Mouse (Mus musculus): ENCODE results near the gene Ttc34.

Ttc34 gene

DNA sequence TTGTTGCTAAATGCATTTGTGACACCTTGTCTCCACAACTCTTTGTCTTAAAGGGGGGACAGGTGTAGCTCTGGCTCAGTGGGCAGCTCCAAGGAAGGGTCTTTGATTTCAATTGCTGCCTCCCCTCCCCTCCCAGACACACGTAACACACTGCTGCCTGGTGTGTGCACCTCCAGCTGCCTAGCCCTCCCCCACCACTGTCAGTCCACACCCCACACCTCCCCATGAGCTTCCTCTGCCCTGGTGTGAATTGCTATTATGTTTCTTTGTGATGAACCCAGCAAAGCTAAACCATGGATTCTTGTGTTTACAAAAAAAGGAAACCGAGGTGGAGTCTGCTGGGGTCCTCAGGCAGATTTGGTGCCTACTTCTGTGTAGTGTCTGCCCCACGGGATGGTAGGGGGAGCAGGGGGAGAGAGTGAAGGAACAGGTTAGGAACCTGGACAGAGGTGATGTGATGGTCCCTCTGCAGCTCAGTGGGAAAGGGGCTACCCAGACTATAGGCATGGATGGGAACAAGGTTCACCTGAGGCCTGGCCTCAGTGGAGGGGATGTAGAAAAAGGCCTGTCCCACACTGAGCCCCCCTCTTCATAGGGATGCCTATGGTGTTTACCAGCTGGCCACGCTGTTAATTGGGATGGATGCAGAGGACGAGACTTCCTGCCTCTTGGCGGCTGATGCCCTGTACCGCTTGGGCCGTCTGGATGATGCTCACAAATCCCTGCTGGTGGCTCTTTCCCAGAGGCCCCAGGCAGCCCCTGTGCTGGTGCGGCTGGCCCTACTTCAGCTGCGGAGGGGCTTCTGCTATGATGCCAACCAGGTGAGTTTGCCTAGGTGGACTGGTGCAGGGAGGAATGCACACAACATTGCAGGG lies 20.3 kb downstream of the Ttc34 start:
- DNase-seq (ENCODE audit: low spot score): no peak

DNA sequence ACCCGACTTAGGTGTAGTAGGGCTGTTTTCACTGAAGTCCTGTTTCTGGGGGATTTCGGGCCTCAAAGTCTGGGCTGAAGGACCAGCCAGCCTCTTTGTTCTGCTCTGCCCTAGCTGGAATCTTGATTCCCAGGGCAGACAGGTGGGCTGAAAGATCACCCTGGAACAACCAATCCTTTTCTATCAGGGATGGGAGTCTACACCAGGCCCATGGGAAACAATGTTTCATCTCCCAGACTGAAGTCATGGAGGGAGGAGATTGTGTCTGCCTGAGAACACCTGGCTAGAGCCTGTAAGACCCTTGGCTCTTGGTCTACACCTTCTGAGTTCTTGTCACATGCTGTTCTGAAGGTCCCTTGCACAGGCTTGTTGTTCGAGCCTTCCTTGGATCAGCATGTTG lies 21.3 kb downstream of the Ttc34 start:
- DNase-seq (ENCODE audit: low spot score): no peak

DNA sequence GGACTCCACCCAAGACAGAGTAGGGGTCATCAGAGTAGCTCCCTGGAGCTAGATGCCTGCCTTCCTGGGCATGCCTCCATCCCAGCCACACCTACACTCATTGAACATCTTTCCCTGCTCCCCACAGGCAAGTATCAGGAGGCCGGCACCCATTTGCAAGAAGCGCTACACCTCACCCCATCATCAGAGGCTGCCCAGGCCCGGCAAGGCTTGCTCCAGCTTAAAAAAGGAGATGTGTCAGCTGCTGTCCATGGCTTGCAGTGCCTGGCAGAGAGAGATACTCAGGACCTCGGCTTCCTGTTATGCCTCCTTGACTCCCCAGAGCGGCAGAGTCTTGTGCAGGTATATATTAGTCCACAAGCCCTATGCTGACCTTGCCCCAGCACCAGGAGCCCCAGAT lies 24.7 kb downstream of the Ttc34 start:
- DNase-seq (ENCODE audit: low spot score): no peak

DNA sequence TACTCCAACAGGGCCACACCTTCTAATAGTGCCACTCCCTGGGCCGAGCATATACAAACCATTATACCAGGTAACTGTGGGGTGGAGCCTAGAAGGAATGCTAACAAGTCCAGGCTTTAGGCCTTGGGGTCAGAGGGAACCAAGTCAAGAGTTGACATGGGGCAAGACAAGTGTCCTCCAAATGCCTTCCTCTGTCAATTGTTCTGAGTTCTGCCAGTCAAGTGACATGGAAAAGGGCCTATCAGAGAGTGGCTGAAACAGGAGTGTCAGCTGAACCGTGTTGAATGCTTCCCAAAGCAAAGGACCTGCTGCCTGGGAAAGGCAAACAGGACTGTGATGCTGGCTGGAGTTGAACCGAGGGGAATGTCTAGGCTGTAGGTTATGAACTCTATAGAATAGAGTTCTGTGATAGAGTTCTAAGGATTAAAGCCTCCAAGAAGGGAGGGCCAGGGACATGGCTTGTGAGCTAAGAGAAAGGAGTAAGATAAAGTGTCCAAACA lies 26.2 kb downstream of the Ttc34 start:
- no peak for DNase-seq (ENCODE audit: low spot score)

GRCm38 (mm10) chr4:154864271-154864771 lies 27.1 kb downstream of the Ttc34 start:
- no peak for DNase-seq (ENCODE audit: low spot score)

- DNase-seq (ENCODE audit: low spot score): no peak
Measured at GRCm38 (mm10) chr4:154864961-154865760, 27.9 kb downstream of the Ttc34 start.

- DNase-seq (ENCODE audit: low spot score): no peak
Measured at GRCm38 (mm10) chr4:154866391-154866790, 29.1 kb downstream of the Ttc34 start.

GRCm38 (mm10) chr4:154867257-154867656 lies 30.0 kb downstream of the Ttc34 start:
- DNase-seq (ENCODE audit: low spot score): no peak

DNA sequence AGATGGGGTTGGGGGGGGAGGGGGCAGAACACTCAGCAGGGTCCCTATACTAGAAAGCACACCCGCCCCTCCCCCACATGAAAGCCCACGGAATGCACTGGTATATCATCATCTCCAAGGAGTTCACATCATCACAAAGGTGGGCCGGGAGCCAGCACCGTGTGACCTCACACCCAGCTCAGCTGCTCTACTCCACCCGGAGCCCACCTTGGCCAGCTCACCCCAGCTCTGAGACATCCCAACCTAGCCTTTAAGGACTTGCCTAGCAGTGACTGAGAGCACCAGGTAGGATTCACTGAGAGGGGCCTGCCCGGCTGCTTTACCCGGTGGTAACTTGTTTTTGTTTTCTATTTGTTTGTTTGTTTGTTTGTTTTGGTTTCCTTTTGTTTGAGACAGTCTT lies 32.2 kb downstream of the Ttc34 start, which contains the start of gene Mmel1:
Gene Mmel1, plus strand, starts transcription at position 146 of the 400 bp plus-strand sequence.
- DNase-seq (ENCODE audit: low spot score): no peak

DNA sequence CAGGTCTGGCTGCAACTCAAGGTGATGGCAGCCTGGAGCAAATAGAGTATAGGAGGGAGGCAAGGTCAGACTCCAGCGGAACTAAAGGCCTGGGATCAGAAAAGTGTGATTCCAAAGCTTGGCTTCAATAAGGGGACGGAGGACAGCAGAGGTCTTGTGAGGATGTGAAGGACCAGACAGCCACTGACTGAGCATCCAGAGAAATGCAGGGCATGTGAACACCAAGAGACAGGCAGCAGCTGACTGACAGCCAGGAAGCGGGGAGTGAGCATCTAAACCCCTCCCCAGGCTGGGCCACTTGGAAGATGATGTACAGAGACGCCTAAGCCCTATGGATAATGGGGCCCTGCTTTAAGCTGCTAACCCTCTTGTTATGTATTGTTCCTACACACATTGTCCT lies 33.5 kb downstream of the Ttc34 start:
- DNase-seq (ENCODE audit: low spot score): no peak

- DNase-seq (ENCODE audit: low spot score): peak; percentile 28
Measured at GRCm38 (mm10) chr4:154871757-154872251, 34.5 kb downstream of the Ttc34 start.

GRCm38 (mm10) chr4:154873186-154873585 lies 35.9 kb downstream of the Ttc34 start:
- no peak for DNase-seq (ENCODE audit: low spot score)

DNA sequence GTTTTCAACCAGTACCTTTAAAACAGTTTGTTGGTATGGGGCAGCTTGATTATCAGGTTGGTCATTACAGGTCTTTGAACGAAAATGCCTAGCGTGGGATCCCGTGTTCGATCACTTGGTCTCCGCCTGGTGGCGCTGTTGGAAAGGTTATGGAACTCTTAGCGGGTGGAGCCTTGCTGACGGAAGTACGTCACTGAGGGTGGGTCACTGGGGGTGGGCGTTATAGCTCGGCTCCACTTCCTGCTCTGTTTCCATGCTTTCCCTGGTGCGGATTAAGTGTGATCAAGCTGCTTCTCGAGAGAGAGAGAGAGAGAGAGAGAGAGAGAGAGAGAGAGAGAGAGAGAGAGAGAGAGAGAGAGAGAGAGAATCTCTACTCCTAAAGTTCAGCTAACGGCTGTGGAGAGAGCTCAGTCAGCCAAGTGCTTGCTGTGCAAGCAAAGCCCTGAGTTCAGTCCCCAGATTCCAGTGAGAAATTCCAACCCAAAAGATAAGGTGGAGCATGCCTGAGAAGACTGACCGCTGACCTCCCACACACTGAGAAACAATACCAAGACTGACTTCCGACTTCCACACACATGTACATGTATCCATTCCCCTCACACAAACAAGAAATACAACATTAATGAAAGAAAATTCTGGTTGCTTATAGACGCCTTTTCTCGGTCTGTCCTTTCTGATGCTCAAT lies 40.7 kb downstream of the Ttc34 start:
- DNase-seq (ENCODE audit: low spot score): peak; percentile 95

DNA sequence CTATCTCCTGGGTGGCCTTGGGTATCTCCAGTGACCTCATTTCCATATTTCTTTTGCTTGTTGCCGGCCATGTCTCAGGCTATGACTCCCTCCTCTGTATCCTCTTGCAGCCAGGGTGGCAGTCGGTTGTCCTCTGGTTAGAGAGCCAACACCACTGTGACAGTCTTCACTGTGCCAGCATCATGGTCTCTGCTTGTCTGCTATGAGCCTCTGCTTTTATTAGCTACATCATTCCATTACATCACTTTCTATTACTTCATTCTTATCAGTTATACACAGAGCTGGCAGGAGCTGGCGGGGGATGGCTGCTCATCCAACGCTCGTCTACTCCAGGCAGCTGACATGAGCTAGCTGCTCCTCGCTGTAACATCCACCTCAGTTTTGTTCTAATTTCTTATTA lies 43.5 kb downstream of the Ttc34 start:
- DNase-seq (ENCODE audit: low spot score): peak; percentile 43

DNA sequence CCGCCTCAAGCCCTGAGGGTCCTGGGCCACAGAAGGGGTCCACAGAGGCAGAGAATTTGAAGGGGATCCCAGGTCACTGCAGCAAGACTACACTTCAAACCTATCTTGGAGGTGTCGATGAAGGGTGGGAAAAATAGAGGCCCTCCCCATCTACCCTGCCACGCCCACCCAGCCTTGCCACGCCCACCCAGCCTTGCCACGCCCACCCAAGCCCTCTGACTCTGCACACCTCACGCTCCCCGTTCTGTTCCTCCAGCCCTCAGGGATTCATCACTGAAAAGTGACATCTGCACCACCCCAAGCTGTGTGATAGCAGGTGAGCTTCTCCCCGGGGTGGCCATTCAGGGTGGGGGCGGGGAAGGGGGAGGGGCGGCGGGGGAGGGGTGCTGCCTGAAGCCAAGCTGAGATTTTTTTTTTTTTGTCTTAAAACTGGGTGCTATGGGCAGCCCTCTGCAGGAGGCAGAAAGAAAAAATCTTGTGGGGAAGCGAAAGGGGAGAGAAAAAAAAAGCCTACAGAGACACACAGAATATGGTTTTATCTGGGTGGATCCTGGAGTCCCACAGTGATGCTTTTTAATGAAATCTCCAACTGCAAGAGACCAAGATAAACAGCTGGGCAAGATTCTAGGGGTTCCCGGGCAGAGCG lies 44.9 kb downstream of the Ttc34 start:
- DNase-seq (ENCODE audit: low spot score): no peak

DNA sequence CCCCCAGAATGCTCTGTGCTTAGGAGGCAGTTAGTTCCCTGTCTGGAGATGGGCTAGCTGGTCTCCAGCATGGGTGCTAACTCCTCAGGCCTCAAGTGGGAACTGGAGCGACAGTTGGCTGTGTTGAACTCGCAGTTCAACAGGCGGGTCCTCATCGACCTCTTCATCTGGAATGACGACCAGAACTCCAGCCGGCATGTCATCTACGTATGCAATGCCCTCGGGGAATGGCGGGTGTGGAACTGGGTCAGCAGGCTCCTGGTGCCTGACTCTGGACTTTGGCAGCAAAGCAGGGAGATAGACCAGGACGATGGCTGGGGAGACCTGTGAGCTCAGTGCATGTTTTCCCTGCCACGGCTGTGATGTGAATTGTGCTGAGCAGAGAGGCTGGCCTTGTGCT lies 48.2 kb downstream of the Ttc34 start:
- DNase-seq (ENCODE audit: low spot score): no peak

GRCm38 (mm10) chr4:154886876-154887592 lies 49.8 kb downstream of the Ttc34 start:
- peak; percentile 31 for DNase-seq (ENCODE audit: low spot score)

GRCm38 (mm10) chr4:154887593-154888250 lies 50.5 kb downstream of the Ttc34 start:
- no peak for DNase-seq (ENCODE audit: low spot score)

- DNase-seq (ENCODE audit: low spot score): no peak
Measured at GRCm38 (mm10) chr4:154890887-154891286, 53.6 kb downstream of the Ttc34 start.

GRCm38 (mm10) chr4:154895549-154895948 lies 58.3 kb downstream of the Ttc34 start:
- DNase-seq (ENCODE audit: low spot score): no peak

Data from MN1 (cell line).